Mouse (Mus musculus): ENCODE measurements around the gene Daxx.

DNA sequence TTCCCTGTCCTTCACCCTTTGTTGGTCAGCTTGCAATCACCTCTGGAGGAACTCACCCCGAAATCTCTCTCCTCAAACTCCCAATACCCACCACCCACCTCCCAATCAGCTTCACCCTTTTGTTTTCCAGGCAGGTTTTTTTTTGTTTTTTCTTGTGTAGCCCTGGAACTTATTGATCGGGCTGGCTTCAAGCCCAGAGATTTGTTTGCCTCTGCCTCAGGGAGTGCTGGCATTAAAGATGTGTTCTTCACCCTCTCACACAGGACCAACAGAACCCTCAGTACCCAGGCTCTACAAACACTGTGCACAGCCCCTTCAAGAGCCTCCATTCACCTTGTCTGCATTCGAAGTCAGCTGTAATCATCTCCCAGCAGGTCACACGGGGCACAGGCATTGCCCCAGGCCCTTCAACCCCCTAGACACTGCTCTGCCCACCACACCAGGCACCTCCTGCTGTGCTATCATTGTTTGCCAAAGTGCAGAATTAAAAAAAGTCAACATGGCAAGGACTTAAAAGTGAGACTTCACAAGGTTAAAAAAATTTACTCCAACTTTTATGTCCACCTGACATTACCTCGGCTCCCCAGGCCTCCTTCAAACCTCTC lies 44.8 kb downstream of the Daxx start:
- TF ChIP-seq POLR2A (IDR thresholded peaks at IDR 0.05; ENCODE audit: low read depth, low read length) (no peak), CTCF (IDR thresholded peaks at IDR 0.05; ENCODE audit: extremely low read depth, insufficient read depth, insufficient read length, insufficient replicate concordance) (no peak)
